Mouse (Mus musculus): Measurements from ENCODE around the gene Endov.

DNA sequence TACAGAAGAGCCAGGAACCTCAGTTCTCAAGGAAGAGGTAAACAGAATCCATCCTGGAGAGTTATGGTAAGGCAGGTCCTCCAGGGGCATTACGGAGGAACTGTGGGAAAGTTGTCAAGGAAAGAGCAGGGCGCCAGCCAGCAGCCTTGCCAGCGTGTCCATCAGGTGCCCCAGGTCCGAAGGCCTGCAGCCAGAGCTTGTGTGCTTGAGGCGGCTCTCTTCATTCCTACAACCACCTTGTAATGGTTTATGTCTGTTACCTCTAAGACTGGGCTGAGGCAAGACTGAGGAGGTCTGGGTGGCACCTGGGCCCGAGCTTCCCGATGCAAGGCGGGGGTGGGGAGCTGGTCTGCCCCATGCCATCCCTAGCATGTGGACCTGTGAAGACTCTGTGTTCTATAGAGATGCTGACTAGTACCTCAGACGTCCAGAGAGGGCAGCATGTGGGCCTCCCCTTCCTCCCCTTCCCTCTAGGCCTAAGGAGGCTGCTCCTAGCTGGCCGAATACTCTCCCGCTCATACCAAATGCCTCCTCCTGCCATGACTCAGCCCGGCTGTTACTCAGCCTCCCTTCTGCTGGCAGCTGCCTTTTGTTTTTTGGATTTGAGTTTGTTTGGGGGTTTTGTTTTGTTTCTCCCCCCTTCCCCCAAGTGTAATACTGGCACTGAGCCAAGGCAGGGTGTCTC is 25.7 kb downstream of the Endov start:
- TF ChIP-seq EP300 (IDR thresholded peaks at IDR 0.05; ENCODE audit: low read depth): no peak
- peak; percentile 6; the same call in 1 of the 2 replicates for TF ChIP-seq CTCF (IDR thresholded peaks at IDR 0.05; ENCODE audit: low read depth)

Measured in liver, embryonic 14.5 days (tissue).